ENCODE assay signal across 8 mouse cellular contexts in the genomic region with DNA sequence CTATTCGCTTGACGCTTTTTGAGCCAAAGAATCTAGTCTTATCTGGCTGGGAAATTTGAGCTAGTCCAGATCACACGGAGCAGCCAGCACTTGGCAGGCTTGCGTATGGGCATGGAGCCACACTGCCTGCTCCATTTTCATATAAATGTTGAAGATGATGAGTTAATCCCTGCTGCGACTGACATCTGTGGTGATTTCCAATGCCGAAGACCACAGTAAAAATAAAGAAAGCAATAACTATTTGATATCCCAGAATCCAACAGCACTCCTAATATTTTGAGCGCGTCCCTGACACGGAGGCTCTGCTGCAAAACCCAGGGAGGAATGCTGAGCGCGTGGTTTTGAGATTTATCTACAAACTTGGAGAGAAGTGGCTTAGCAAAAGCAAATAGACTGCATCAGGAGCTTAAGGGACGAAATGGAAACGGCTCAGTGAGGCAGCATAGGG.
DNase-seq lines count a peak whose midpoint lies in the region; ATAC-seq lines count a peak whose summit lies in the region.

No protein-coding gene starts in this region.

- no peaks in the 10 kb centered on the region for H3K9me3 ChIP-seq in limb, embryonic 15.5 days
- no peaks in the 10 kb centered on the region for H3K9me3 ChIP-seq in midbrain, embryonic 15.5 days

- H3K4me2 ChIP-seq in limb, embryonic 15.5 days = no peak overlapping the region
- H3K4me2 ChIP-seq in midbrain, embryonic 15.5 days = no peak overlapping the region

- H3K4me1 ChIP-seq in limb, embryonic 15.5 days = 0 out of 2 replicates have a peak, but pooled peaks cover 5% of the 10 kb centered on the region
- no peaks in the 10 kb centered on the region for H3K4me1 ChIP-seq in midbrain, embryonic 15.5 days

- 63% methylated on average over 13 of the region's 13 CpGs for WGBS in limb, embryonic 15.5 days
- WGBS in midbrain, embryonic 15.5 days = 86% methylated on average over 13 of the region's 13 CpGs

- no peak overlapping the region for H3K4me3 ChIP-seq in limb, embryonic 15.5 days
- H3K4me3 ChIP-seq in midbrain, embryonic 15.5 days = no peak overlapping the region

- peak; percentile 58 for DNase-seq in layer of hippocampus, adult 11-12 months (ENCODE audit: low spot score)
- DNase-seq in layer of hippocampus, adult 9-10 months (ENCODE audit: low spot score) = no peak
- peak; percentile 34 for DNase-seq in brain, embryonic 18.5 days (ENCODE audit: low read depth, low spot score)
- DNase-seq in cerebellum, postnatal 36 days = peak; percentile 77 to 79
- no peak for DNase-seq in thymus, postnatal 10 days (ENCODE audit: low spot score in 2 of 2)

- H3K27me3 ChIP-seq in limb, embryonic 15.5 days = no peaks in the 10 kb centered on the region
- H3K27me3 ChIP-seq in midbrain, embryonic 15.5 days (replicated peaks) = no peaks in the 10 kb centered on the region

- no peak overlapping the region for H3K9ac ChIP-seq in limb, embryonic 15.5 days
- no peak overlapping the region for H3K9ac ChIP-seq in midbrain, embryonic 15.5 days

- no peaks in the 10 kb centered on the region for H3K36me3 ChIP-seq in limb, embryonic 15.5 days
- H3K36me3 ChIP-seq in midbrain, embryonic 15.5 days (replicated peaks) = no peaks in the 10 kb centered on the region

- ATAC-seq in limb, embryonic 15.5 days (ENCODE audit: insufficient number of reproducible peaks, low FRiP score, low TSS enrichment, low read depth) = peak; percentile 44; the same call in 1 of the 2 replicates
- ATAC-seq in midbrain, embryonic 15.5 days (replicated peaks) = no peak
- ATAC-seq in CD4-positive, CD25-positive, alpha-beta regulatory T cell, adult 4 months = no peak

- no peak overlapping the region for H3K27ac ChIP-seq in limb, embryonic 15.5 days
- H3K27ac ChIP-seq in midbrain, embryonic 15.5 days = no peak overlapping the region

Comparison
In these comparisons a context has a peak if more than half of its experiments do, and no peak if none do; other contexts are left out.
1. DNase-seq: peak in layer of hippocampus, adult 11-12 months (single experiment), brain, embryonic 18.5 days (single experiment) and cerebellum, postnatal 36 days (2 of 2); none in layer of hippocampus, adult 9-10 months (single experiment) and thymus, postnatal 10 days (0 of 2).